Comparison of ENCODE assay signal across 8 mouse cellular contexts in the genomic region with DNA sequence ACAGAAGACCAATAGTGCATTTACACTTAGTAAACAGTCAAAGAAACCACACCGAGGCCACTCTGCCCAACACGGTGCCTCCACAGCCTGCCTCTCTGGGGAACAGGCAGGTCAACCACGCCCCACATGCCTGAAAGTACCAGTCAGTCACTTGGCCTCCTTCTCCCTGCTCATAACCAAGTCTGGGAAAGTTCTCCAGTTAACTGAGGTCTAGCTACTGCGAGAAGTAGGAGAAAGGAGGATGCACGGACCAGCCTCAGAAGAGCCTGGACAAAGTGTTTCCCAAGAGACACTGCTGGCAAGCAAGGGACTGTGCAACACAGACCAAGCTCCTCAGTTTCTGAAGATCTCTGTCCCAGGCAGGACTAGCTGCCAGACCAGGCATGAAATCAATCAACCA. TPM values are rescaled to one million over a fixed set of nuclear protein-coding genes. Genes with fewer than 3 reads are reported as not detected.
DNase-seq lines count a peak whose midpoint lies in the region; ATAC-seq lines count a peak whose summit lies in the region.

No protein-coding gene starts in this region.

- H3K4me3 ChIP-seq in heart, embryonic 10.5 days: peak overlapping the region; percentile 90
- peak overlapping the region; percentile 89 for H3K4me3 ChIP-seq in kidney, embryonic 14.5 days (ENCODE audit: low read length)

- no peaks in the 10 kb centered on the region for H3K9me3 ChIP-seq in heart, embryonic 10.5 days
- no peaks in the 10 kb centered on the region for H3K9me3 ChIP-seq in kidney, embryonic 14.5 days (ENCODE audit: control insufficient read depth, low read length)

- peak overlapping the region; percentile 89 for H3K4me2 ChIP-seq in kidney, embryonic 14.5 days (replicated peaks; ENCODE audit: low read depth, low read length)

- ATAC-seq in kidney, embryonic 14.5 days (ENCODE audit: low FRiP score, low TSS enrichment): no peak

- DNase-seq in cerebellum, adult 8-10 months: peak; percentile 21
- DNase-seq in cerebellum, postnatal 14 days: no peak
- DNase-seq in adrenal gland, postnatal 25 days: peak; percentile 53
- no peak for DNase-seq in heart, embryonic 10.5 days (ENCODE audit: low spot score)
- peak; percentile 40 for DNase-seq in lung, postnatal 10 days
- DNase-seq in yolk sac, embryonic 10.5 days (ENCODE audit: low spot score): no peak
- no peak for DNase-seq in layer of hippocampus, adult 9-11 months

- peak overlapping the region; percentile 96 for H3K9ac ChIP-seq in kidney, embryonic 14.5 days (ENCODE audit: low read depth, low read length)

- H3K36me3 ChIP-seq in heart, embryonic 10.5 days: 0 out of 2 replicates have a peak, but pooled peaks cover 3% of the 10 kb centered on the region
- no peaks in the 10 kb centered on the region; the same call in 1 of the 2 replicates for H3K36me3 ChIP-seq in kidney, embryonic 14.5 days (ENCODE audit: control insufficient read depth, insufficient read depth, low read length)

- H3K27me3 ChIP-seq in heart, embryonic 10.5 days (ENCODE audit: insufficient read depth, poor library complexity, severe bottlenecking): no peaks in the 10 kb centered on the region
- H3K27me3 ChIP-seq in kidney, embryonic 14.5 days (ENCODE audit: control insufficient read depth, insufficient read depth, low read length): no peaks in the 10 kb centered on the region

- H3K27ac ChIP-seq in heart, embryonic 10.5 days: no peak overlapping the region
- H3K27ac ChIP-seq in kidney, embryonic 14.5 days (ENCODE audit: low read depth, low read length): no peak overlapping the region

- WGBS in heart, embryonic 10.5 days: 36% methylated on average over 5 of the region's 5 CpGs
- 44% methylated on average over 5 of the region's 5 CpGs for WGBS in kidney, embryonic 14.5 days

- H3K4me1 ChIP-seq in heart, embryonic 10.5 days: peaks cover 50% of the 10 kb centered on the region
- H3K4me1 ChIP-seq in kidney, embryonic 14.5 days (ENCODE audit: control insufficient read depth, insufficient read depth, low read length): peaks cover 25% of the 10 kb centered on the region

RNA-seq across cellular contexts. Expression of gene Mark2, which starts 2.6 kb away (rescaled TPM):
- total RNA-seq in adrenal gland, postnatal 25 days (2021): 85.5 and 96.0 TPM in 2 replicates
- polyA plus RNA-seq in heart, embryonic 10.5 days (2016; fragmentation: Nextera tagmentation; extraction: Ambion mirVana): 37.4 and 50.6 TPM in 2 replicates
- 51.9 and 54.9 TPM in 2 replicates for polyA plus RNA-seq in kidney, embryonic 14.5 days (2014; fragmentation: Nextera tagmentation; extraction: Ambion mirVana)

RNA-seq across cellular contexts. Expression of gene Spindoc, which starts 43.8 kb away (rescaled TPM):
- total RNA-seq in adrenal gland, postnatal 25 days (2021): 20.9 and 21.1 TPM in 2 replicates
- 26.8 and 35.5 TPM in 2 replicates for polyA plus RNA-seq in heart, embryonic 10.5 days (2016; fragmentation: Nextera tagmentation; extraction: Ambion mirVana)
- 24.5 and 35.8 TPM in 2 replicates for polyA plus RNA-seq in kidney, embryonic 14.5 days (2014; fragmentation: Nextera tagmentation; extraction: Ambion mirVana)

Comparison
In these comparisons a context has a peak if more than half of its experiments do, and no peak if none do; other contexts are left out.
1. DNase-seq: peak in cerebellum, adult 8-10 months (single experiment), adrenal gland, postnatal 25 days (single experiment) and lung, postnatal 10 days (single experiment); none in cerebellum, postnatal 14 days (0 of 2), heart, embryonic 10.5 days (single experiment), yolk sac, embryonic 10.5 days (single experiment) and layer of hippocampus, adult 9-11 months (single experiment).